Mouse (Mus musculus): ENCODE measurements around the gene Ryr3. TPM values are rescaled to one million over a fixed set of nuclear protein-coding genes. Genes with fewer than 3 reads are reported as not detected.
"Not testable (repeated sequence)": the region's sequence is repeated elsewhere in the genome, so short reads cannot be mapped to it uniquely, and the experiment has no call there.

Gene Ryr3
- total RNA-seq, 2 experiments from 2014 or later = 0.37 to 0.64 TPM

GRCm38 (mm10) chr2:113115248-113115896 is 101.5 kb downstream of the Ryr3 start:
- DNase-seq = no peak
- intact Hi-C loops (cut with DNase I) = no loop called here

GRCm38 (mm10) chr2:113104609-113105008 is 112.3 kb downstream of the Ryr3 start:
- intact Hi-C loops (cut with DNase I) = no loop called here
- no peak for DNase-seq

- intact Hi-C loops (cut with DNase I) = no loop called here
- no peak for DNase-seq
Observed at GRCm38 (mm10) chr2:113095184-113095583, 121.7 kb downstream of the Ryr3 start.

- no peak for DNase-seq
- intact Hi-C loops (cut with DNase I) = no loop called here
Observed at GRCm38 (mm10) chr2:113094088-113094487, 122.8 kb downstream of the Ryr3 start.

- intact Hi-C loops (cut with DNase I) = no loop called here
- no peak for DNase-seq
Observed at GRCm38 (mm10) chr2:113092756-113093155, 124.1 kb downstream of the Ryr3 start.

GRCm38 (mm10) chr2:113091316-113091715 is 125.6 kb downstream of the Ryr3 start:
- intact Hi-C loops (cut with DNase I); DNase-seq: not testable (repeated sequence)

- intact Hi-C loops (cut with DNase I) = no loop called here
- no peak for DNase-seq
Observed at GRCm38 (mm10) chr2:113076396-113076795, 140.5 kb downstream of the Ryr3 start.

- intact Hi-C loops (cut with DNase I) = no loop called here
Observed at GRCm38 (mm10) chr2:113059367-113059766, 157.5 kb downstream of the Ryr3 start.

GRCm38 (mm10) chr2:113058914-113059313 is 158.0 kb downstream of the Ryr3 start:
- DNase-seq = no peak
- intact Hi-C loops (cut with DNase I) = no loop called here

More at GRCm38 (mm10) chr2:113059367-113059766, 157.5 kb downstream of the Ryr3 start:
- DNase-seq = no peak

- no peak for DNase-seq
- intact Hi-C loops (cut with DNase I) = no loop called here
Observed at GRCm38 (mm10) chr2:113058116-113058515, 158.8 kb downstream of the Ryr3 start.

GRCm38 (mm10) chr2:113055591-113055990 is 161.3 kb downstream of the Ryr3 start:
- intact Hi-C loops (cut with DNase I) = no loop called here
- no peak for DNase-seq

- intact Hi-C loops (cut with DNase I) = no loop called here
- DNase-seq = no peak
Observed at GRCm38 (mm10) chr2:113049831-113050230, 167.1 kb downstream of the Ryr3 start.

GRCm38 (mm10) chr2:113036550-113036949 is 180.3 kb downstream of the Ryr3 start:
- intact Hi-C loops (cut with DNase I) = no loop called here
- DNase-seq = no peak

GRCm38 (mm10) chr2:113030689-113031088 is 186.2 kb downstream of the Ryr3 start:
- intact Hi-C loops (cut with DNase I) = no loop called here
- DNase-seq = no peak

GRCm38 (mm10) chr2:113019896-113020295 is 197.0 kb downstream of the Ryr3 start:
- DNase-seq = no peak
- intact Hi-C loops (cut with DNase I) = no loop called here

- no peak for DNase-seq
- intact Hi-C loops (cut with DNase I) = no loop called here
Observed at GRCm38 (mm10) chr2:113018278-113018677, 198.6 kb downstream of the Ryr3 start.

- DNase-seq = no peak
- intact Hi-C loops (cut with DNase I) = no loop called here
Observed at GRCm38 (mm10) chr2:113016236-113016635, 200.7 kb downstream of the Ryr3 start.

- intact Hi-C loops (cut with DNase I) = no loop called here
- DNase-seq = no peak
Observed at GRCm38 (mm10) chr2:113008961-113009740, 207.7 kb downstream of the Ryr3 start.

GRCm38 (mm10) chr2:112998498-112998897 is 218.4 kb downstream of the Ryr3 start:
- DNase-seq = no peak
- intact Hi-C loops (cut with DNase I) = no loop called here

GRCm38 (mm10) chr2:112982908-112983510 is 233.9 kb downstream of the Ryr3 start:
- DNase-seq = no peak
- intact Hi-C loops (cut with DNase I) = no loop called here

- intact Hi-C loops (cut with DNase I) = no loop called here
- DNase-seq = no peak
Observed at GRCm38 (mm10) chr2:112966807-112967625, 249.9 kb downstream of the Ryr3 start.

Measured in gastrocnemius, postnatal 36 days (tissue).